Mouse (Mus musculus) left cerebral cortex, adult 2 months (tissue): Measurements from ENCODE around the gene Ets1. TPM values are rescaled to one million over a fixed set of nuclear protein-coding genes. Genes with fewer than 3 reads are reported as not detected.

Experiments
- DNase-seq, 2 experiments: peaks; one replicate each; pipeline ENCODE4 v3.0.0; 2021 to 2022; ENCODE audit warnings: low spot score in 2 of 2, mixed read lengths in 1 of 2; ENCODE audit errors: extremely low spot score in 1 of 2
- H3K27ac ChIP-seq: fragments of 200-600 bp; 2 replicates; pipeline ENCODE4 v1.8.1; 2022
- H3K4me3 ChIP-seq: fragments of 200-600 bp; 2 replicates; pipeline ENCODE4 v1.8.1; 2022
- CTCF ChIP-seq: fragments of 200-600 bp; IDR thresholded peaks from 2 replicates; pipeline ENCODE4 v1.8.1; 2022; ENCODE audit warnings: antibody characterized with exemption, mild to moderate bottlenecking, moderate library complexity
- intact Hi-C: fragments of 180-260 bp; cut with DNase I; formaldehyde crosslinking; loops from one replicate; pipeline ENCODE4 v1.15.1; 2025
- total RNA-seq, 2 experiments: library from RNA; stranded (reverse); gene quantifications; 2 replicates each; pipeline ENCODE4 v1.2.3; 2021

Ets1 gene
- total RNA-seq, 2 experiments from 2014 or later: 7.8 to 11.2 TPM

DNA sequence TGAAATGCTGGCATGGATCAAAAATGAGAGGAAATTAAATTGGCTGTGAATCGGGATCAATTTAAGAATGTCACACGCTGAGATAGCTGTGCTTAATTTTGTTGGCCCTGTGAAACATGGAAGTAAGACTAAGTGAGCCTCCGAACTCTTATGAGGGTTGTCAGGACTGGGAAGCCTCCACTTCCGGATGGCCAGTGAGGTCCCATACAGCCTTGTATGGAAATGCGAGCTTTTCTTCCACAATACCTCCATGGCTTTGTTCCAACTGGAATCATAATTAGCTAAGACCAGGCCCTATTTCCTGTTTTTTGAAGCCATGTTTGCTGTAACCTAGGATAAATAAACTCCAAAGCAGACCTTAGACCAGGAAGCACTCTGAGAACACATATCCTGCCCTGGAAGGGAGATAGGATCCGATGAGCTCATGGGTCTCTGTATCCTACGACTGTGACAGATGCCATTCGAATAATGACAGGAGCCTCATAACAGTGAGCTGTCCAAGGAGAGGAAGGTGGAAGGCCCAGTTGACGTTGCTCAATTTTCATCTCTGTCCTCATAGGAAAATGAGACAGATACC, 17.4 kb upstream of the Ets1 start:
- TF ChIP-seq CTCF: no peak
- peak overlapping the region; percentile 19; the same call in 1 of the 2 replicates for H3K27ac ChIP-seq

DNA sequence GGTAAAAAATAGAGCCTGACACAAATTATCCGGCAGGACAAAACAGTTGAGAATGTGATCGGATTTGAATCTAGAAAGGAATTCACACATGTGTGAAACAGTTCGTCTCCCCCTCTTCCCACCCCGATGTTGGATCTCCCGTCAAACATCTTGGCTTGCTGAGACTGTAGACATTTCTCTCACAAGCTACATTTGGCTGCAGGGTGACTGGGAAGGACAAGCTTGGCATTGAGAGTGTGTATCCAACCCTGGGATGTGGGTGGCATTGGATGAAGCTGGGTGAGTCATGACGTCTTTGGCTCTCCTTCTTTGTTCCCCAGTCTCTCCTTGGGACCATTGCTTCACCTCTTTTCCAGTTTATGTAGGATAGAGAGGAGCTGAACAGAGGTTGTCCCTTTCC, 16.4 kb upstream of the Ets1 start:
- DNase-seq: no peak
- no peak overlapping the region for H3K4me3 ChIP-seq
- no peak overlapping the region for H3K27ac ChIP-seq
- intact Hi-C loops: no loop called here
- no peak for TF ChIP-seq CTCF

More for the DNA sequence above, 17.4 kb upstream of the Ets1 start:
- H3K4me3 ChIP-seq: no peak overlapping the region
- intact Hi-C loops: no loop called here
- DNase-seq: no peak

- Histone ChIP-seq H3K27ac (no peak overlapping the region), H3K4me3 (no peak overlapping the region)
- intact Hi-C loops: no loop called here
- no peak for DNase-seq
- TF ChIP-seq CTCF: no peak
Measured at GRCm38 (mm10) chr9:32620446-32620845, 15.6 kb upstream of the Ets1 start.

DNA sequence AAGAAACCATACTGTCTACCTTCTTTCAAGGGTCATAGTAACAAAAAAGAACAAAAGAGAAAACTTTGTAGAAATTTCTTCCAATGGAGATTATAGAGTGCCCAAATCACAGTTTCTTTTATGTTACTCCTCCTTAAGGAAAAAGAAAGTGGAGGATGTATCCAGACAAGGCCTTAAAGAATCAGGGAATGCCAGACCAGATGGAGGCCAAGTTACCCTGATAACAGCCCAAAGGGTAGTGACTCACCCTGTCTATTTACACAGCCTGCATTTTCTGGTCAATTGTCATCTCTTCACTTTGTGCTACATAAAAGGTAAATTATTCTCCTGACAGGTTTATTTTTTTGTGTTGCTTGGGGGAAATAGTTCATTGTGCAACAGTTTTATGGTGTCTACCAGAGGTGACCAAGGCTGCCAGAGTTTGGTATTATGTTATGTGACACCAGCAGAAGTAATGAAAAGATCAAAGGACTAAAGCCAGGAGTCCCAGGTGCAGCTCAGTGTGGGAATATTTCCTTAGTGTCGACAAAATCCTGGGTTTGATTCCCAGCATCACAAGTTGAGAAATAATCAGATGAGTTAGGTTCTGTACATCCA, 6.5 kb upstream of the Ets1 start:
- no peak for DNase-seq
- intact Hi-C loops: no loop called here
- no peak for TF ChIP-seq CTCF
- Histone ChIP-seq H3K4me3 (no peak overlapping the region), H3K27ac (no peak overlapping the region)

- Histone ChIP-seq H3K27ac (no peak overlapping the region), H3K4me3 (no peak overlapping the region)
- no peak for DNase-seq
- intact Hi-C loops: no loop called here
- no peak for TF ChIP-seq CTCF
Measured at GRCm38 (mm10) chr9:32631341-32631740, 4.7 kb upstream of the Ets1 start.

DNA sequence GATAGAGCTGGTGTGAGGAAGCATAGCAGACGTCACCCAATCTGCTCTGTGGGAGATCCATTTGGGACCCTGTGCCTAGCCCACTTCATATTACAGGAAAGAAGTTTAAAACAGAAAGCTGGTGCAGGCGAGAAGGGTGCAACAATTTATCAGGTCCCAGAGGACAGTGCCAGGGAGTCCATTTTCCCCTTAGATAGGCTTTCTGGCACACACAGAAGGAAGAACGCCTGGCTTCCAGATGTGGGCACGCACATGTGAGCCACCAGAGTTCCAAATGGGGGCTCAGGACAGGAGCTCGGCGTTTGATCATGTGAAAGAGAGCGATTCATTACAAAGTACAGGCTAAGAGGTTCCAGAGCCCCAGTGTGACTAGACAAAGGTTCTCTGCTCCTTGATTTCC, 3.8 kb upstream of the Ets1 start:
- intact Hi-C loops: no loop called here
- no peak for TF ChIP-seq CTCF
- no peak for DNase-seq
- Histone ChIP-seq H3K4me3 (no peak overlapping the region), H3K27ac (no peak overlapping the region)

DNA sequence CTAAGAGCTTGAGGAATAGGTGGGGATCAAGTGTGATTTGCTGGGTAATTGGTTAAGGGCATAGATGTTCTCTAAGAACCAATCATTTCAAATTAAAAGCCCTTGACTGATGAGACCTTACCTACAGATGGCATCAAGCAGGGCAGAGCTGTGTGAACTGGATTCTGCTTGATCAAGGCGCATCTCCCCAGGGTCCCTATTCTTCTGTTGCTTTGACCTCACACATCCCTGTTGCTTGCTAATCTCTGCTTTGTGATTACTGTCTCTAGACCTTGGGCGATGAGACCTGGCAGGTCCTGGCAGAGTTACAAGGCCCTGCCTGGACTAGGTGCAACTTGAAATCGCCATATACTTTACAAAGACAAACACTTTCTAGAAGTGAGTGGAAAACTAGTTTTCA, 9.0 kb downstream of the Ets1 start:
- intact Hi-C loops: no loop called here
- no peak for TF ChIP-seq CTCF
- no peak overlapping the region for H3K4me3 ChIP-seq
- H3K27ac ChIP-seq: no peak overlapping the region
- DNase-seq: no peak

- intact Hi-C loops: no loop called here
- Histone ChIP-seq H3K27ac (no peak overlapping the region), H3K4me3 (no peak overlapping the region)
- TF ChIP-seq CTCF: no peak
- no peak for DNase-seq
Measured at GRCm38 (mm10) chr9:32645475-32645874, 9.5 kb downstream of the Ets1 start.

GRCm38 (mm10) chr9:32646539-32647258, 10.7 kb downstream of the Ets1 start:
- Histone ChIP-seq H3K27ac (0 out of 2 replicates have a peak overlapping the region, but pooled peaks have one; percentile 19), H3K4me3 (no peak overlapping the region)
- no peak for TF ChIP-seq CTCF
- intact Hi-C loops: no loop called here
- DNase-seq: no peak

DNA sequence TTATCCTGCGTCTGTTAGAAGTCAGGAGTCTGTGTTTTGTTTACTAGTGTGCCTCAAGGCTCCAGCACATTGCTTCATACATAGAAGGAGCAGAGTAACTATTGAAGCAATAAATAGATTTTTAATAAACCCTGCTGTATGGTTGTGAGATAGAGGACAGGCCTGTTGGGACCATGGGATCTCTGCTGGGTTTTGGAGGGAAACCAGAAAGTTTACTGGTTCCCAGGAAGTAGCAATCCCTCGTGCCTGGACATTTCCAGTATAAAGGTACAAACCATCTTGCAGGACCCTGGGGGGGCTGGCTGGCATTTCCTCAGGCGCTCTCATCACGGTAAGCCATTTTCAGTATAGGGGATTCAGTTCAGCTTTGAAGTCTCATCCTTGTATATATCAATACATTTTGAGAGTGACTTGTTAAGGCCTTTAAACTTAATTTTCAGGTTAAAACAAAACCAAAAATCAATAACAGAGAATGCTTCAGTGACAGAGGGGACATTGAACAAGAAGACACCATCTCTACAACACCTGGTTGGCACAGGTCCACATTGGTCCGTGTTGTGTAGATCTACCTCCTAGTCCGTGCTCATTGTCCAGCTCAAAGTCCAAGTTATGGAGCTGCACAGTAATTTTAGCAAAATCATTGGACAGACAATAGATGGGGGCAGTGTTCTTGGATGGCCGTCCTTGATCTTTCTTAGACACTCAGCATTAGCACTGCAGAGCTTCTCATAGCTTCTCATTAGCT, 11.7 kb downstream of the Ets1 start:
- no peak for TF ChIP-seq CTCF
- no peak overlapping the region for H3K4me3 ChIP-seq
- intact Hi-C loops: no loop called here

GRCm38 (mm10) chr9:32648286-32648685, 12.3 kb downstream of the Ets1 start:
- intact Hi-C loops: no loop called here
- Histone ChIP-seq H3K4me3 (no peak overlapping the region), H3K27ac (no peak overlapping the region)
- DNase-seq: no peak
- no peak for TF ChIP-seq CTCF

More for the DNA sequence above, 11.7 kb downstream of the Ets1 start:
- DNase-seq: no peak
- no peak overlapping the region for H3K27ac ChIP-seq

GRCm38 (mm10) chr9:32650738-32651137, 14.7 kb downstream of the Ets1 start:
- intact Hi-C loops: no loop called here
- no peak overlapping the region for H3K27ac ChIP-seq
- no peak overlapping the region for H3K4me3 ChIP-seq
- no peak for DNase-seq
- TF ChIP-seq CTCF: no peak
